Mouse (Mus musculus) T-cell, adult 2 months (primary cell): ENCODE data around the gene Slc35a2.
A peak's percentile ranks its signal among the peaks of the same experiment; 100 is the strongest.
"Not testable (repeated sequence)": the region's sequence is repeated elsewhere in the genome, so short reads cannot be mapped to it uniquely, and the experiment has no call there.

Source experiments
- DNase-seq: peaks from one replicate; pipeline ENCODE4 v3.0.0; 2022; ENCODE audit warnings: low spot score

The Slc35a2 gene

DNA sequence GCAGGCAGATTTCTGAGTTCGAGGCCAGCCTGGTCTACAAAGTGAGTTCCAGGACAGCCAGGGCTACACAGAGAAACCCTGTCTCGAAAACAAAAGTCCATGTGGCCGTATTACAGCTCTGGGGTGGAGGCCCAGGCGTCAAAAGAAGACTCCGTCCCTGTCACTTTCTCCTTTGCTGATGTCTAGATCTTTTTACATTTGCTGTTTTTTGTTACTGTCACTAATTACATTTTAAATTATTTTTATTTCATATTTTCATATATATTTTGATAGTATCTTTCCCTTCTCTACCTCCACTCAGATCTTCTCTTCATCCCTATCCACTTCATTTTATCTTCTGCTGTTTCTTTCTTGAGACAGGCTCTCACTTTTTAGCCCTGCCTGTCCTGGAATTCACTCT, 23.9 kb downstream of the Slc35a2 start, which contains the start of gene Gm10491:
TSS of gene Gm10491 (minus strand) at position 101 of the 400 bp plus-strand sequence.
- DNase-seq: no peak

GRCm38 (mm10) chrX:7909242-7909641, 25.4 kb downstream of the Slc35a2 start, which contains the start of gene Gm10490:
Gm10490 (plus strand) TSS chrX:7909542.
- DNase-seq: not testable (repeated sequence)

DNA sequence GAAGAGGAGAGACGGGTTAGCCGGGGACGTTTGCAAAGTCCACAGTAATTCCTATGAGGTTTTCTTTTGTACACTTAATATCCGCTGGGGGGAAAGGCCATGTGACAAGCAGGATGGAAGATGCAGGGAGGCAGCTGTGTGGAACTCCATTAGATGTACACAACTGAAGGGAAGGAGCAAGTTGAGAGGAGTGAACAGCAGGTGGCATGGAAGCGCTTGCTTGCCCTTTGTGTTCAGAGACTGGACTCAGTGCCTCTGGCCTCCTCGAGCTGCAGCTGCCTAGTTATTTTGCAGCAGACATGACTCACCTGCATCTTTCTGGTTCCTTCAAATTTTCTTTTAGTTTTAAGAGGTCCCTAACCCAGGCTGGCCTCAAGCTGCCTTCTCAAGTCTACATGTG, 26.6 kb downstream of the Slc35a2 start:
- no peak for DNase-seq

DNA sequence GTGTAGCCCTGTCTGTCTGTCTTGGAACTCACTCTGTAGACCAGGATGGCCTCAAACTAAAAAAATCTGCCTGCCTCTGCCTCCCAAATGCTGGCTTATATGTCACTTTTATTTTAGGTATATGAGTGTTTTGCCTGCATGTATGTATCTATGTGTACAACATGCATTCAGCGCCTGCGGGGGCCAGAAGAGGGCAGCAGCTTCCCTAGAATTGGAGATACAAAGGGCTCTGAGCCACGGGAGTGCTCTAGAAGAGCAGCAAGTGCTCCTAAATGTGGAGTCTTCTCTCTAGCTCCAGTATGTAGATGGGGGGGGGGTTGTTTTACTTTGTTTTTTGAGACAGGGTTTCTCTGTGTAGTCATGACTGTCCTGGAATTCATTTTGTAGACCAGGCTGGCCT, 31.8 kb downstream of the Slc35a2 start:
- peak; percentile 37 for DNase-seq

GRCm38 (mm10) chrX:7917960-7918359, 34.1 kb downstream of the Slc35a2 start:
- DNase-seq: not testable (repeated sequence)

DNA sequence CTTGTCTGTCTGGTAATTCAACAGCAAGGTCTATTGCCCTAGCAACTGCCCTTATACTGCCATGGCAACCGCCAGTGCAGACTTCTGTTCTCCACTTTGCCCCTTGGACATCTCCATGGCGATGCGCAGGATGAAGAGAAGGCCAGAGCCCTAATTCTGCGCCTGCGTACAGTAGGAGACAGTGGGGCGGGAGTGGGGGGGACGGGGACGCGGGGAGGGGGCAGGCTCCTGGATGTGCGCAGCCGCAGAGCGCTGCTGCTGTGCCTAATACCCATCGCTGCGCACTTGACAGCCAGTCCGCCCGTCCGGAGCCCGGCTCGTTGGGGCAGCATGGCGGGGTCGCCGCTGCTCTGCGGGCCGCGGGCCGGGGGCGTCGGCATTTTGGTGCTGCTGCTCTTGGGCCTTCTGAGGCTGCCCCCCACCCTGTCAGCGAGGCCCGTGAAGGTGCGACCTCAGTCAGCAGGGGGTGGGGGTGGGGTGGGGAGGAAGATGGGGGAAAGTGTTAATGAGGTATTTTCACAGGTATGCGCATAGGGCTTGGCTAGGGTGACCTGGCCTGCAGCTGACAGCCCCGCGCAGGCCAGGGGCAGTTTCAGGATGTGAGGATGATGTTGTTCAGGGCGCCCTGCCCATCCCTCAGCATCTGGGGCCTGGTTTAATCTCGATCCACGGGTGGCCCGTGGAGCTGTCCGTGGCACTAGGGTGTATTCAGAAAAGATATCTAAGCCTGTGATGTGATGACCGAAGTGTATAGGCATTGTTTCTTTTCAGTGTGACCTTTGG, 36.0 kb downstream of the Slc35a2 start, which contains the start of gene Pcsk1n:
TSS of gene Pcsk1n (plus strand) at position 222 of the 783 bp plus-strand sequence.
- DNase-seq: no peak

- no peak for DNase-seq
Observed at GRCm38 (mm10) chrX:7922032-7922431, 38.2 kb downstream of the Slc35a2 start.

GRCm38 (mm10) chrX:7926266-7926665, 42.4 kb downstream of the Slc35a2 start:
- no peak for DNase-seq

- no peak for DNase-seq
Observed at GRCm38 (mm10) chrX:7927116-7927515, 43.3 kb downstream of the Slc35a2 start.

DNA sequence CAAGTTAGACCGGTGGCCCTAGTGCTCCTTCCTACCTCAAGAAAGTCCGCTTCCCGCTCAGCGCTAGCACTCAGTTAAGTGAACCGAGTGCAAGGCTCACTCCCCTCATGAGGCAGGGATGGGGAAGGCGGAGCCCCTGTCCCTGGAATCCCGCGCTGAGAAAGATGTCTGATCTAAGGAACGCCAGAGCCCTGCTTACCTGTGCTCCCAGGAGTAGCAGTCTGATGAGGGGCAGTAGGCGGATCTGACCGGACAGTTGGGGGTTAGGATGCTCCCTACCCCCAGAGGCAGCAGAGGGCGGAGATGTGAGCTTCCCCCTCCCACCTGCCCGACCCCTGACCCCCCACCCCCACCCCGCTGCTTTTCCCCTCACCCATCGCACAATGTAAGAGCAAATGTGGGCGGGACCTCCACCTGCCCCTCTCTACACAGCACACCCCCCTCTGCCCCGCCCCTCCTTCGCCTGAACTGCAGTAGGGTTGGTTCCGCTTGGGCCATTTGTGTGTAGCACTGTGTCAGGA, 44.5 kb downstream of the Slc35a2 start, which contains the start of gene Eras:
TSS of gene Eras (minus strand) at position 338 of the 521 bp plus-strand sequence.
- DNase-seq: no peak

DNA sequence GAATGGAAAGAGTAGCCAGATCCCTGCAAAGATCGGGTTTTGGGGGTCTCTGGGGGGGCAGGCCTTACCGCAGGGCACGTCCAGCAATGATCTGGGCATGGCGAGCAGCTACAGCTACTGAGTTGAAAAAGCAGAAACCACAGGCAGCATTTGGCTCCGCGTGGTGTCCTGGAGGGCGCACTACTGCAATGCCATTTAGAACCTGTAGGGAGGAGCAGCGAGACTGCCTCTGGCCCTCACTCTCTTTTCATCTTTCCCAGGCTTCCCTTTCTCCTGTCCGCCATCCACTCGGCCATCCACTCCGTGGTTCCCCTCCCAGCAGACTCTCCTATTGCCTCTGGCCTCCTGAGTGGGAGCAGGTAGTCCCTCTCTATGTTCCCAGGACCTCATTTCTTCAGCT, 53.0 kb downstream of the Slc35a2 start:
- DNase-seq: no peak

- no peak for DNase-seq
Observed at GRCm38 (mm10) chrX:7937667-7938066, 53.8 kb downstream of the Slc35a2 start.
